Mouse (Mus musculus) left cerebral cortex, postnatal 14 days (tissue): ENCODE data around the gene Ttc16. TPM values are rescaled to one million over a fixed set of nuclear protein-coding genes. Genes with fewer than 3 reads are reported as not detected.

Experiments used
- DNase-seq, 2 experiments: peaks; one replicate each; pipeline ENCODE4 v3.0.0; 2021 to 2022; ENCODE audit warnings: low spot score in 2 of 2, mixed read lengths in 1 of 2
- intact Hi-C: fragments of 180-260 bp; cut with DNase I; formaldehyde crosslinking; loops from one replicate; pipeline ENCODE4 v1.15.1; 2025
- long read RNA-seq, 2 experiments: library from polyadenylated mRNA; stranded (forward); transcript quantifications; one replicate each; pipeline ENCODE4 v2.0.0; 2021
- total RNA-seq, 2 experiments: library from RNA; stranded (reverse); gene quantifications; 2 replicates each; pipeline ENCODE4 v1.2.3; 2021

The Ttc16 gene
- total RNA-seq = under 1 TPM; 0.23 to 0.35 TPM
- long read RNA-seq, experiment 1 = 0 reads
- long read RNA-seq, experiment 2, partial matches to known transcripts = 0 of 1 reads
- long read RNA-seq, experiment 2, other reads (novel, unspliced or antisense) = 1 of 1 reads

- intact Hi-C loops = loop anchor here (10.0 kb wide), 1 partner anchor 149 kb away; no protein-coding TSS in a partner anchor
- peak; percentile 96 to 97 for DNase-seq
Observed at GRCm38 (mm10) chr2:32775359-32776074, at the start of gene Ttc16, which contains the start of gene Ptrh1. Ttc16 (minus strand) TSS chr2:32775633. Ptrh1 (plus strand) TSS chr2:32775786.

GRCm38 (mm10) chr2:32824778-32825177 is 49.3 kb upstream of the Ttc16 start:
- intact Hi-C loops = no loop called here

GRCm38 (mm10) chr2:32824181-32824580 is 48.7 kb upstream of the Ttc16 start:
- intact Hi-C loops = no loop called here
- no peak for DNase-seq

More at GRCm38 (mm10) chr2:32824778-32825177, 49.3 kb upstream of the Ttc16 start:
- DNase-seq = no peak

GRCm38 (mm10) chr2:32823579-32824154 is 48.2 kb upstream of the Ttc16 start:
- intact Hi-C loops = no loop called here
- no peak for DNase-seq

- DNase-seq = no peak
- intact Hi-C loops = no loop called here
Observed at GRCm38 (mm10) chr2:32823153-32823552, 47.7 kb upstream of the Ttc16 start.

GRCm38 (mm10) chr2:32822643-32823042 is 47.2 kb upstream of the Ttc16 start:
- DNase-seq = no peak
- intact Hi-C loops = no loop called here

- intact Hi-C loops = no loop called here
- DNase-seq = no peak
Observed at GRCm38 (mm10) chr2:32821041-32821802, 45.8 kb upstream of the Ttc16 start.

GRCm38 (mm10) chr2:32818208-32818607 is 42.8 kb upstream of the Ttc16 start:
- intact Hi-C loops = loop anchor here (5.0 kb wide), 1 partner anchor 34 kb away; no protein-coding TSS in a partner anchor
- no peak for DNase-seq

GRCm38 (mm10) chr2:32817589-32817988 is 42.2 kb upstream of the Ttc16 start:
- no peak for DNase-seq

GRCm38 (mm10) chr2:32816946-32817581 is 41.6 kb upstream of the Ttc16 start:
- DNase-seq = peak; percentile 65 to 88
- intact Hi-C loops = loop anchor here (5.0 kb wide), 1 partner anchor 35 kb away; no protein-coding TSS in a partner anchor

More at GRCm38 (mm10) chr2:32817589-32817988, 42.2 kb upstream of the Ttc16 start:
- intact Hi-C loops = loop anchor here (5.0 kb wide), 1 partner anchor 35 kb away; no protein-coding TSS in a partner anchor

GRCm38 (mm10) chr2:32816497-32816896 is 41.1 kb upstream of the Ttc16 start:
- no peak for DNase-seq
- intact Hi-C loops = loop anchor here (5.0 kb wide), 1 partner anchor 36 kb away; no protein-coding TSS in a partner anchor

- intact Hi-C loops = no loop called here
- no peak for DNase-seq
Observed at GRCm38 (mm10) chr2:32811959-32812358, 36.5 kb upstream of the Ttc16 start.

GRCm38 (mm10) chr2:32808816-32809566 is 33.6 kb upstream of the Ttc16 start:
- DNase-seq = no peak
- intact Hi-C loops = no loop called here

GRCm38 (mm10) chr2:32798251-32798962 is 23.0 kb upstream of the Ttc16 start:
- intact Hi-C loops = no loop called here
- peak in 1 of 2 experiments; percentile 72 for DNase-seq

- intact Hi-C loops = no loop called here
- DNase-seq = no peak
Observed at GRCm38 (mm10) chr2:32795748-32796418, 20.4 kb upstream of the Ttc16 start.

GRCm38 (mm10) chr2:32791297-32791696 is 15.9 kb upstream of the Ttc16 start:
- peak in 1 of 2 experiments; percentile 47 for DNase-seq

GRCm38 (mm10) chr2:32788581-32788980 is 13.1 kb upstream of the Ttc16 start:
- no peak for DNase-seq
- intact Hi-C loops = no loop called here

More at GRCm38 (mm10) chr2:32791297-32791696, 15.9 kb upstream of the Ttc16 start:
- intact Hi-C loops = no loop called here
